Mouse (Mus musculus): ENCODE results near the gene Aldh2. TPM values are rescaled to one million over a fixed set of nuclear protein-coding genes. Genes with fewer than 3 reads are reported as not detected.
"Not testable (repeated sequence)": the region's sequence is repeated elsewhere in the genome, so short reads cannot be mapped to it uniquely, and the experiment has no call there.

The Aldh2 gene
- polyA plus RNA-seq, 1 experiment from 2014 or later = 260 TPM

DNA sequence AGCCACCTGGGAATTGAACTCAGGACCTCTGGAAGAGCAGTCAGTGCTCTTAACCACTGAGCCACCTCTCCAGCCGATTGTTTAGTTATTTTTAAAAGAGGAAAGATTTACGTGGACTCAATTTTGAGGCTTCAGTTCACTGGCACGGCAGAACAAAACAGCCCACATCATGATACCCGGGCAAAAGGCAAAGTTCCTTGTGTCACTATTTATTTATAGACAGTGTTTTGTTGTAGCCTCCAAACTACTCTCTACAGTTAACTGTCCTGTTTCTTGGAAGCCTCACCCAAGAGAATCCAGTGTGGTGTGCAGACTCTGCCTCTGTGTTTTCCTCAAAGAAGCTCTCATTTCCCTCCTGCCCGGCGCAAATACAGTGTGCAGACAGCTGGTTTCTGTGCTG, 18.4 kb upstream of the Aldh2 start:
- no peaks in the 10 kb centered on the region for H3K9me3 ChIP-seq
- H3K4me3 ChIP-seq = no peak overlapping the region
- no peaks in the 10 kb centered on the region for H3K4me1 ChIP-seq
- H3K4me2 ChIP-seq (replicated peaks) = no peak overlapping the region
- no peaks in the 10 kb centered on the region for H3K36me3 ChIP-seq
- WGBS = 79% methylated on average over 6 of the region's 6 CpGs
- ATAC-seq (ENCODE audit: low FRiP score, low read depth) = no peak
- no peaks in the 10 kb centered on the region for H3K27me3 ChIP-seq
- H3K9ac ChIP-seq = no peak overlapping the region
- no peak overlapping the region for H3K27ac ChIP-seq

DNA sequence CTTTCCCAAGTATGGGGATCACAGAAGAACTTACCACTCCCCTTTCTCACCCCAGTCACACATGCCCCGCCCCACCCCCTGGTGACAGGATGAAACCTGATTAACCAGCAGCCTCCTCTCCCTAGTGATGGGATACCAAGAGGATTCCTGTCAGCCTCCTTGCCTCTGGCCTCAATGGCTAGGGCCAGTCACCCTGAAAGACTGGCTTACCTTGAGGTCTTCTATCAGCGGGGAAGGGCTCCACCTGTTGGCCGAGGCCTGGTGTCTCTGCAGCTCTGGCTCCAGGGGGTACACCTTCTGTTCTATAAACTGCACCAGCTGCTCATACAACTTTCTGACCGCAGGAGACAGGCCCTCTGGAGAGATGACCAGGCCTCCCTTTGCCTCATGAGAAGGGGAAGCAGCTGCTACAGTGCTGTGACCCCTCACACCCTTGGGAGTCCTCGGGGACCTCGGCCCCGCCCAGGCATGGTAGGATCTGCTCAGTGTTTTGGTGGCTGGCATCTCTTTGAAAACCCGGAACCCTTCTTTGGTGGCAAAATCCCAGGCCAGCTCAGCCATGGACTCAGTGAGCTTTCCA, 16.0 kb upstream of the Aldh2 start:
- not testable (repeated sequence) for H3K36me3 ChIP-seq; H3K27me3 ChIP-seq; H3K9me3 ChIP-seq; H3K4me3 ChIP-seq; H3K4me1 ChIP-seq; H3K4me2 ChIP-seq (replicated peaks); ATAC-seq (ENCODE audit: low FRiP score, low read depth); H3K9ac ChIP-seq; H3K27ac ChIP-seq
- WGBS = 56% methylated on average over 8 of the region's 8 CpGs

DNA sequence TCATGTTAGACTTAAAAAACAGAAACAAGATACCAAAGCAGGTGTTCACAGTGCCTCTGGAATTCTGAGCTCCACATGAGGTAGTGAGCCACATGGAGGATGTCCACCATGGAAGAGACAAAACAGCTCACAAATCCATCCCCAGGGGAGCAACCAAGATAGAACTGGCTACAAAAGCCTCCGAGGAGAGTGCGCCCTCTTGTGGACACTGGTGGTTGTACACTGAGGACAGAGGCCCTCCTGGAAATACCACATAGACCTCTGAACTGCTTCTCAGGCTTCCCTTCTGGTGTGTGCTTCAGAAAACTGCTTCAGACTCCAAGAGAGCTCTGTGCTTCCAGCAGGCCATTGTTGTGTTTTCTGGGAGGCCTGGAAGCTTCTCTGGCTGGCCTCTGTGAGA, 12.5 kb upstream of the Aldh2 start:
- WGBS = 0% methylated on average over 2 of the region's 2 CpGs
- no peak overlapping the region for H3K4me3 ChIP-seq
- no peaks in the 10 kb centered on the region for H3K27me3 ChIP-seq
- H3K36me3 ChIP-seq = no peaks in the 10 kb centered on the region
- no peaks in the 10 kb centered on the region for H3K9me3 ChIP-seq
- H3K4me2 ChIP-seq (replicated peaks) = no peak overlapping the region
- no peak overlapping the region for H3K9ac ChIP-seq
- H3K27ac ChIP-seq = no peak overlapping the region
- H3K4me1 ChIP-seq = no peaks in the 10 kb centered on the region; the same call in 1 of the 2 replicates
- no peak for ATAC-seq (ENCODE audit: low FRiP score, low read depth)

DNA sequence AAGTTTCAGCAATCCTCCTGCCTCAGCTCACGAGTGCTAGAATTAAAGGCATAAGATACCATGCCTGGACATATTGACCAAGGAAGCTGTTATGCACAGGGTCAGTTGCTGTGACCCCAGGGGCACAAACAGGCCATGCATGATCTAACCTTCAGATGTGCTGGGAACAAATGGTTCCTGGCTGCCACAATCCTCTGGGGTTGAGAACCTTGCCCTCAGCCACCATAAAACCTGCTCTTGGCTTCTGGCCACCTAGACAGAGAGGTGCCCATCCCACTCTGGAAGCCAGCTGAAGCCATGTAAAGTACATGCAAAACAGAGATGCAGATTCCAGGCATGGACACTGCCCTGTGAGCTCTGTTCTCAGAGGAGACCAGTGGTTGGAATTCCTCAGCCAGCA, 10.2 kb upstream of the Aldh2 start:
- H3K4me1 ChIP-seq; H3K4me2 ChIP-seq (replicated peaks); ATAC-seq (ENCODE audit: low FRiP score, low read depth); H3K9ac ChIP-seq; H3K4me3 ChIP-seq; H3K27me3 ChIP-seq; H3K36me3 ChIP-seq; H3K9me3 ChIP-seq; H3K27ac ChIP-seq: not testable (repeated sequence)
- 74% methylated on average over 1 of the region's 1 CpGs for WGBS

DNA sequence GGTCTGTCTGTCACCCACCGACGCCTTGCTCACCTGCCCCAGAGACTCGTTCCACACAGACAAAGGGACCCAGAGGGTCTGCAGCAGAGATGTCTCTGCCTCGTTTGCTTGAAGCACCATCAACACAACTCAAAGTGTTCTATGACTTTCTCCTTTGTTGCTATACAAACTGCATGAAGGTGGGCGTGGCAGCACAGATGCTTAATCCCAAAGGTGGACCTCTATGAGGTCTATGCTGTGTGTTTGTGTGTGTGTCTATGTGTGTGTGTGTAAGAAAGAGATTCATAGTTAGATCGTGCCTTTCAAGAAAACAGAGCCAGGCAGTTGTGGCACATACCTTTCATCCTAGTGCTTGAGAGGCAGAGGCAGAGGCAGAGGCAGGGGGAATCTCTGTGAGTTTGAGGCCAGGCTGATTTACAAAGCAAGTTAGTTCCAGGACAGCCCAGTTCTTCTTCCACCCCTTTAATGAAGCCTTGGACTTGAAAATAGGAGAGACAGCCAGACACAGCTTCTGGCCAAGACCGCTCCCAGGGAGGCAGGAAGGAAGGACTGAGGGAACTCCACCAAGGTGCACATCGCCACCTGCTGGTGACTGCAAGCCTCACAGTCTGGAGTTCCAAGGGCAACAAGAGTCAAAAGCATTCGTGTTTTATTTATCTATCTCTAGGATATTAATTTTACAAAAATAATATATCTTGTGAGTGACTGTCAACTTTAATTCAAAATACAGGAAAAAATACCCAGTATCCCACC, 8.1 kb upstream of the Aldh2 start:
- no peaks in the 10 kb centered on the region for H3K9me3 ChIP-seq
- no peak overlapping the region for H3K9ac ChIP-seq
- peaks cover 8% of the 10 kb centered on the region; the same call in 1 of the 2 replicates for H3K4me1 ChIP-seq
- no peak overlapping the region for H3K4me3 ChIP-seq
- no peak overlapping the region for H3K4me2 ChIP-seq (replicated peaks)
- 26% methylated on average over 9 of the region's 9 CpGs for WGBS
- no peak overlapping the region for H3K27ac ChIP-seq
- no peaks in the 10 kb centered on the region for H3K36me3 ChIP-seq
- H3K27me3 ChIP-seq = no peaks in the 10 kb centered on the region
- ATAC-seq (ENCODE audit: low FRiP score, low read depth) = no peak

DNA sequence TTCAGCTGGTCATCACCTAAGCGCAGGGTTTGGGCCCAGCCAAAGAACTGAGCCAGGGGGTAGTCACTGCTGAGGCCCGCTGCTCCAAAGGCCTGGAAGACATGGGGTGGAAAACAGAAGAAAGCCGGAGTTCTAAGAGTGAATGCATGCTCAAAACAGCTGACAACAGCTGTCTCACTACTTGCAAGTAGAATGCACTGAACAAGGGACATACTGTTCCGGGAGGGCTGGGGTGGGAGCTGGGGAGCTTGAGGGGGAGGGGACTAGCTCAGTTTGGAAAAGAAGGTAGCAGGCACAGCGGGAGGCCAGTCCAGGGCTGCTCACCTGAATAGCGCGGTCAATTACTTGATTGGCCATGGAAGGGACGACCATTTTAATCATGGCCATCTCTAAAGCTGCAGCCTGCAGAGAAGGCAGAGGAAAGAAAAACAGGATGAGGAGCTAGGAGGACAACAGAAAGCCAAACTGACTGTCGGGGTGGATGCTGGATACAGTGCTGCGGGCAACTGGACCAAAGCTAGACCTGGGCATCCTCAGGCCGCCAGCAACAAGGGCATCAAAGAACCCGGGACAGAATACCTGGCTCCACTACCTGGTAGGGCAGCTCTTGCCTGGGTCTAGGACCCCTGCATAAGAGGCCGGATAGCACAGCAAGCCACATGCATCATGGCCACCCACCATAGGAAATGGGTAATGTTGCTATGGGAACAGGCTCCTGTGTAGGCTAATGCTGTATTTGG, 5.4 kb upstream of the Aldh2 start:
- no peak overlapping the region for H3K4me2 ChIP-seq (replicated peaks)
- H3K4me1 ChIP-seq = peaks cover 15% of the 10 kb centered on the region
- no peaks in the 10 kb centered on the region for H3K36me3 ChIP-seq
- no peaks in the 10 kb centered on the region for H3K9me3 ChIP-seq
- no peak overlapping the region for H3K4me3 ChIP-seq
- H3K27me3 ChIP-seq = no peaks in the 10 kb centered on the region
- no peak overlapping the region for H3K9ac ChIP-seq
- 65% methylated on average over 13 of the region's 13 CpGs for WGBS
- no peak for ATAC-seq (ENCODE audit: low FRiP score, low read depth)
- H3K27ac ChIP-seq = no peak overlapping the region; the same call in 1 of the 2 replicates

DNA sequence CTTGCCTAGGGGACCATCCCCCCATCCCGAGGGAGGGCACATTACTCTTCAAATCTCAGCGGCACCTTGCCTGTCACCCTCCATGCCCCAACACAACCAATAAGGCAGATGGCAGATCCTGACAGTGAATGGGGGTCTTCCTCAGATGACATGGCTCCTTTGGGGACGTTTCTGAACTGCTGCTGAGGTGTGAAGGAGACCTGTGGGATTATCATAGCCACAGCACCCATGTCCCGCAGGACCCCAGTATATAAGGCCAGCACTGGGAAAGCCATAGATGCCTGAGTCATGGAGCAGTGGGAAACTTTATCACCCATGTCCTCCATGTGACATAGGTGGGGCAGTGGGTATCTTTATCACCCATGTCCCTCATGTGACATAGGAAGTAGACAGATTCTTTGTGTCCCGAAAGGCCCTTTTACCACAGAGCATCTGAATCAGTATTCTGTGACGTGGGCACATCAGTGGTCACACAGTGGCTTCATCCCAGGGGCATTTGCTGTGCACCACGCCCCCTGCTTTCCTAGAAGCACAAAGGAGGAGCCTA, 4.4 kb upstream of the Aldh2 start:
- Histone ChIP-seq H3K4me1 (peaks cover 21% of the 10 kb centered on the region), H3K9me3 (no peaks in the 10 kb centered on the region), H3K4me3 (no peak overlapping the region), H3K27me3 (no peaks in the 10 kb centered on the region), H3K9ac (no peak overlapping the region), H3K27ac (no peak overlapping the region), H3K36me3 (no peaks in the 10 kb centered on the region), H3K4me2 (replicated peaks) (no peak overlapping the region)
- 75% methylated on average over 7 of the region's 7 CpGs for WGBS
- ATAC-seq (ENCODE audit: low FRiP score, low read depth) = no peak

DNA sequence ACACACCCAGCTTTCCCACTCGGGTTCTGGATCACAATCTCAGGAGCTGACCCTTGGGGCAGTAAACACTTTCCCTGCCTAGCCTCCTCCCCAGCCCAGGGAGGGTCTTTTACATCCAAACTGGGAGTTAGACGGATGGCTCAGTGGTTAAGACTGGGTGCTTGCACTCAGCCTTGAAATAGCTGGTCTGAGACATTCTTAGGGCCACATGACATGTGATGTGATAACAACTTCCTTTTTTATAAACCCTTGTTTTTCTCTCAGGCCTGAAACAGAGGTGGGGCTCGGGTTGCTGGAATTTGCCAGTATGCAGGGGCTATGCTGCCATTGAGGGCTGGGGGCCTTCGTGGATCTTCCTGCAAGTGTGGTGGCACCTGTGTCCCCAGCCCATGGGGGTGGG, 3.7 kb upstream of the Aldh2 start:
- 59% methylated on average over 4 of the region's 4 CpGs for WGBS
- H3K9me3 ChIP-seq = no peaks in the 10 kb centered on the region
- H3K9ac ChIP-seq = no peak overlapping the region; the same call in 1 of the 2 replicates
- no peak for ATAC-seq (ENCODE audit: low FRiP score, low read depth)
- peaks cover 27% of the 10 kb centered on the region for H3K4me1 ChIP-seq
- H3K36me3 ChIP-seq = no peaks in the 10 kb centered on the region
- H3K27ac ChIP-seq = no peak overlapping the region
- no peak overlapping the region for H3K4me3 ChIP-seq
- no peaks in the 10 kb centered on the region for H3K27me3 ChIP-seq
- H3K4me2 ChIP-seq (replicated peaks) = no peak overlapping the region

DNA sequence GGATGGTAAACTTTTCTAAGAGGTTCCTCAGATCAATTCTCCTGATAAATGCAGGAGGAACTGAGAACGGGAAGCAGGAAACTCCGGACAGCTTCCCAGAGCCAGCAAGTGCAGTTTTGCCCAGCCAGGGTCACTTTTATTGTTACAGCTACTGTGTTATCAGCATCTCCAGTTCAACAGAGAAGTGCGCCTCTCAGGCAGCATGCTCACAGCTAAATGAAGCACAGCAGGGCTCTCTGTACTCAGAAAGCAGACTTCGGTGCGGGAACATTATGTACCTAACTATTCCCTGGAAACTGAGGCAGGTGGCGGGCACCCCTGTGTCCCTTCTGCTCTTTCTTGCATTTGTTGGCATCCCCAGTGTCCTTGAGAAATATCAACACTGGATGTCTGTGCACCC, 2.6 kb upstream of the Aldh2 start:
- H3K4me1 ChIP-seq = peaks cover 38% of the 10 kb centered on the region
- no peak for ATAC-seq (ENCODE audit: low FRiP score, low read depth)
- WGBS = 80% methylated on average over 6 of the region's 6 CpGs

DNA sequence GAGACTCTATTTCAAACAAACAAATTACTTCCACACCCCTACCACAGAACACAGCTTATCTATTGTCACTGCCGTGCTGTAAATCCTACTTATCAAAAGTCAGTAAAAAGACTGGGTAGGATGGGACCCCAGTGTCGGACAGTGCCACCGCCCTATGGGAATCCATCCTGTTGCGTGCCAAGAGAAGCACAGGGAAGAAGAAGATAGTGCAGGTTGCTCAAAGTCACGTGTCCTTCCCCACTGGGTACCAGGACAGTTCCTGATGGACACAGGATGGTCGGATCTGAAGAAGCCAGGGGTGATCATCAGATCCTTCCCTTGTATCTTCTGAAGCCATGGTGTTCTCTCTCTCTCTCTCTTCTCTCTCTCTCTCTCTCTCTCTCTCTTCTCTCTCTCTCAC, 2.1 kb upstream of the Aldh2 start:
- H3K36me3 ChIP-seq = no peaks in the 10 kb centered on the region
- H3K9ac ChIP-seq = no peak overlapping the region
- peaks cover 40% of the 10 kb centered on the region for H3K4me1 ChIP-seq
- H3K27me3 ChIP-seq = no peaks in the 10 kb centered on the region
- H3K4me3 ChIP-seq = no peak overlapping the region
- H3K9me3 ChIP-seq = no peaks in the 10 kb centered on the region
- H3K27ac ChIP-seq = no peak overlapping the region
- 88% methylated on average over 6 of the region's 6 CpGs for WGBS
- ATAC-seq (ENCODE audit: low FRiP score, low read depth) = no peak
- no peak overlapping the region for H3K4me2 ChIP-seq (replicated peaks)

More for the DNA sequence above, 2.6 kb upstream of the Aldh2 start:
- no peak overlapping the region for H3K9ac ChIP-seq
- no peak overlapping the region for H3K4me2 ChIP-seq (replicated peaks)
- no peaks in the 10 kb centered on the region for H3K36me3 ChIP-seq
- H3K4me3 ChIP-seq = no peak overlapping the region
- H3K27me3 ChIP-seq = no peaks in the 10 kb centered on the region
- no peaks in the 10 kb centered on the region for H3K9me3 ChIP-seq
- H3K27ac ChIP-seq = no peak overlapping the region

DNA sequence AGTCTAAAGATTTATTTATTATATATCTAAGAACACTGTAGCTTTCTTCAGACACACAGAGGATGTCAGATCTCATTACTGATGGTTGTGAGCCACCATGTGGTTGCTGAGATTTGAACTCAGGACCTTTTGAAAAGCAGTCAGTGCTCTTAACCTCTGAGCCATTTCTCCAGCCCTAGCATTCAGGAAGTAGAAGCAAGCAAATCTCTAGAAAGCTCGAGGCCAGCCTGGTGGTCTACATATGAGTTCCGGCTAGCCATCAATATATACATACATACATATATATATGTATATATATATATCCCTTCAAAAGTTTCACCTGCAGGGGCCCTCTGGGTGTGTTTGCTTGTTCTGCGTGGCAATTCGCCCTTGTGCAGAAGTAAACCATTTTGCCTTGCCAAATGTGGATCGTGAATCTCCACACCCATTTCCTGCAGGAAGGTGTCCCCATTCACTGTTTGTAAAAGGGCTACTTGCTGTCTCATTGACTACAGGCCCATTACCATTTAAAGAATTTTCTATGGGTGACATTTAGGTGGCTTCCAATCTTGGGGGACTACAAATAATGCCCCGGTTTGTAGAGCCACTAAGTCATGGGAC, 1.2 kb upstream of the Aldh2 start:
- no peak overlapping the region for H3K9ac ChIP-seq
- 89% methylated on average over 6 of the region's 6 CpGs for WGBS
- H3K9me3 ChIP-seq = no peaks in the 10 kb centered on the region
- H3K27me3 ChIP-seq = no peaks in the 10 kb centered on the region
- peaks cover 40% of the 10 kb centered on the region for H3K4me1 ChIP-seq
- H3K4me2 ChIP-seq (replicated peaks) = peak overlapping the region; percentile 89
- no peak for ATAC-seq (ENCODE audit: low FRiP score, low read depth)
- H3K4me3 ChIP-seq = no peak overlapping the region
- no peaks in the 10 kb centered on the region; the same call in 1 of the 2 replicates for H3K36me3 ChIP-seq
- H3K27ac ChIP-seq = no peak overlapping the region; the same call in 1 of the 2 replicates
